Mouse (Mus musculus): ENCODE results near the gene Hdac5. TPM values are rescaled to one million over a fixed set of nuclear protein-coding genes. Genes with fewer than 3 reads are reported as not detected.
A peak's percentile ranks its signal among the peaks of the same experiment; 100 is the strongest.
"Not testable (repeated sequence)": the region's sequence is repeated elsewhere in the genome, so short reads cannot be mapped to it uniquely, and the experiment has no call there.

Gene Hdac5
- total RNA-seq, 2 experiments from 2014 or later: 106 to 139 TPM

DNA sequence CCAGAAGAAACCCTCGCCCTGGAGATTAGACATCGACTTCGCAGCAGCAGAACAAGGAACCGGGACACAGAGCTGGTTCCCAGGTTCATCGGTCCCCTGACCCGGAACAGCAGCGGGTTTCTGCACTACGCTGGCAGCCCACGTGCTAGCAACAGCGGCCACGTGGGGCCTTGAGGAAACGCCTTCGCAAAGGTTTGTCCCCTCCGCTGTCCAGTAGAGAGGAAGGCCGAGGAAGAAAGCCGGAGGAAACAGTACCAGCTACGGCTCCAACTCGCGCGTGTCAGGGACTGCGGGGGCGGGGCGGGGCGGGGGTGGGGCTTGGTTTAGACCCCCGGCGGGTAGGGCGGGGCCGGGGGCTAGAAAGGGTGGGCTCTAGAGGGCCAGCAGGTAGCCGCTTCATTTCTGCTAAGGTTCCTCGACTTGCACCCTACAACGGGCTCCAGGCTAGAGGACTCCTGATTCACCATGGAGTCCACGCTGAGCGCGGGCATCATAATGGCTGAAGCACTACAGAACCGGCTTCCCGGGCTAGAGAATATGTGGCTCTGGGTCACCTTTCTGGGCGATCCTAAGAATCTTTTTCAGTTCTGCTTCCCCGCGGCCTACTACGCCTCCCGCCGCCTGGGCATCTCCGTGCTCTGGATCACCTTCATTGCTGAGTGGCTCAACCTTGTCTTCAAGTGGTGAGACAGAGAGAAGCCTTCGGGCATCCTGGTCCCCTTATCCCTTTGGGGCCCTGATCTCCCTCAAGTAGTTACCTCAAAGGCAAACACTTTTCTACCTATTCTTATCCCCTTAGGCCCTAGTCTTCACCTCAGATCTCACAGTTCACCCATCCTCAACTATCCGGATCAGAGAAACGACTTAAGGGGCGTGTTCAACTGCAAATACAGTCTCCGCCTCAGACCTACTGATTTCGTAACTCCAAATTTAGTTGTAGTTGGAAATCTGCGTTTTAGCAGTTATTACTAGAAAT lies 40.2 kb downstream of the Hdac5 start, which contains the start of gene G6pc3:
TSS of gene G6pc3 (plus strand) at position 160 of the 976 bp plus-strand sequence.
- peak; percentile 92 to 95 for DNase-seq
- intact Hi-C loops (cut with DNase I): no loop called here

GRCm38 (mm10) chr11:102188980-102189379 lies 41.0 kb downstream of the Hdac5 start:
- intact Hi-C loops (cut with DNase I): no loop called here
- no peak for DNase-seq

DNA sequence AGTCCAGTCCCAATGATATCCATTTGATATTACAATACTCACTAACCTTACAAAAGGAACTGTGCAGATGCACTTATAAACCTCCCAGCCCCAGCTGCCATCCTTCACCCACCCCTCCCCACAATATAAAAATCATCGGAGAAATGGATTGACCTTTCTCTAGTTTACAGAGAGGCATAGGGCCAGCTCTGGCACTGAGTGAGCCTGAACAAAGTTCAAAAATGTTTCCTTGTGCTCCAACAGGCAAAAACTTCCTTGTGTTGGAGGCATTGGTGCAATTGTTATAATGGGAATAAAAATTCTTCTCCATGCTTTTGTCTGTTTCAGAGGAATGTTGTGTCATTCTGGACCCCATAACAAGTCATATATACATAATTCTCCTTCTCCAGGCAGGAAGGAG lies 43.7 kb downstream of the Hdac5 start:
- intact Hi-C loops (cut with DNase I): no loop called here
- no peak for DNase-seq

- intact Hi-C loops (cut with DNase I): loop anchor here (2.0 kb wide), 1 partner anchor 39 kb away; no protein-coding TSS in a partner anchor
- DNase-seq: no peak
Measured at GRCm38 (mm10) chr11:102185677-102186076, 44.3 kb downstream of the Hdac5 start.

- peak; percentile 96 to 98 for DNase-seq
- intact Hi-C loops (cut with DNase I): loop anchor here (2.0 kb wide), 1 partner anchor 40 kb away; no protein-coding TSS in a partner anchor
Measured at GRCm38 (mm10) chr11:102184646-102185495, 45.1 kb downstream of the Hdac5 start, which contains the start of gene Lsm12. TSS of gene Lsm12 (minus strand) at chr11:102185296.

- intact Hi-C loops (cut with DNase I): loop anchor here (2.0 kb wide), 1 partner anchor 41 kb away; no protein-coding TSS in a partner anchor
- DNase-seq: no peak
Measured at GRCm38 (mm10) chr11:102184253-102184645, 45.7 kb downstream of the Hdac5 start.

GRCm38 (mm10) chr11:102179836-102180235 lies 50.1 kb downstream of the Hdac5 start:
- intact Hi-C loops (cut with DNase I): no loop called here
- DNase-seq: no peak

DNA sequence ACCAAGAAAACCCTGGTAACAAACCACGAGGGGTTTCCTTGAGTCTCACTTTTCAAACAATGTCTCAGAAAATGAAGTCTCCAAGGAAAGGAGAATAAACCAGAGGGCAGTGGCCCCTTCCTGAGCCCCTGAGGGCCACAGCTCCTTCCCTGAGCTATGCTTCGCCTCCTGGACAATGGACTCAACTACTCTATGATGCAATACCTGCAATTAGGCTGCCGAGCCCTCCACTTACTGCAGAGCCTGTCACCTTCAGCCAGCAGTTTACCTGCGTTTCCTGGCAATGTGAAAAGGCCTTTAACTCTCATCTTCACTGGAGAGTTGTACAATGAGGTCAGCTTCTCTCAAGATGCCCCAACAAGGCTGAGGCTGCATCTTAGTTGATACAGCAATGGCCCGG lies 61.3 kb downstream of the Hdac5 start:
- intact Hi-C loops (cut with DNase I): no loop called here

DNA sequence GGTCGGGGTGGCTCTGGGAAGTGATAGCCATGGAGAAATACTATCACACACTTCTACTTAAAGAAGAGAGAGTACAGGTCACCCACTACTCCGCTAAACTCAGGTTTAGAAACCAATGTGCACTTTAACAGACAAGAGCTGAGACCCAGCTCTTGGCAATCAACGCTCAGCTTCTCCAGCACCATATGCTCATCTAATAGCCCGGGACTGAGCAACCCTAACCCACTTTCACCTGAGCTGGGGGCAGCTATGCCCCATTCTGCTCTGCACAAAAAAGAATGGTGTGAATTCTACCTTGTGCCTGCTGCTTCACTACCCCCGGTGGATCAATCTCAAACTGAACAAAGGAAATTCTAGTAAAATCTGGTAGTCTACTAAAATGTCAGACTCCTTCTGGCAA lies 62.4 kb downstream of the Hdac5 start:
- intact Hi-C loops (cut with DNase I): no loop called here
- DNase-seq: no peak

More for the DNA sequence above, 61.3 kb downstream of the Hdac5 start:
- no peak for DNase-seq

DNA sequence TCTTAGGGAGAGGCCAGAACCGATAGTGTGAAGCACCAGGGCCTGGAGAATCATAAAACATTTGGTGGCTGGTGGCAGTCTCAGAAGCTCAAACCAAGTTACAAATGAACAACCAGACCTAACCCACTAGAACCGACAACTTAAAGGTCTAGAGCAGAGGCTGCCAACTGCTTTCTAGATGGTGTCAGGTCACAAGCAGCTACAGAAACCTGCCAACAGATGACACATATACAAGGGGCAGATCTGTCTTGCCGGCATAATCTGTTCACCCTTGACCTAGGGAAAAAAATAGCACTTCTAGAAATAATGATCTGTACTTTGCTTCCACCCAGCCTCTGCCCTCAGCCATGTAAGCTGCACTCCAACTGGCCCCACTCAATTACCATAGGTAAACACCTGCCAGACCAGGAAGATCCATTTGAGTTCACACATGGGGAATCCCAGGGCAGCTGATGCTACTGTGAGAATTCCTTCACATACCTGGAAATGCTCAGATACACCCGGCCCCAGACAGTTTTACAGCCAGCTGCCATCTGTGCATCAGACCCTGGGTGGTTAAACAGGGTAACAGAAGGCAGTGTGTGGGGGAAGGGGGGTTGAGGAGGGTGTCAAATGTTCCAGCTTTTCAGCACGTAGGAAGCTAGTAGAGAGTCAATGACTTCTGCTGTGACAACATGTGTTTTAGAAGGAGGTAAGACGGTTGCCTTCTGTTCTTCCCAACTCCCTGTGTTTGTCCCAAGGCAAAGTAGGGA lies 63.8 kb downstream of the Hdac5 start:
- DNase-seq: no peak
- intact Hi-C loops (cut with DNase I): no loop called here

GRCm38 (mm10) chr11:102159781-102160180 lies 70.2 kb downstream of the Hdac5 start:
- no peak for DNase-seq
- intact Hi-C loops (cut with DNase I): loop anchor here (5.0 kb wide), 1 partner anchor 108 kb away; the partner anchor contains the start of gene Asb16

GRCm38 (mm10) chr11:102158024-102158423 lies 71.9 kb downstream of the Hdac5 start:
- not testable (repeated sequence) for DNase-seq
- intact Hi-C loops (cut with DNase I): loop anchor here (5.0 kb wide), 1 partner anchor 109 kb away; the partner anchor contains the start of gene Asb16

GRCm38 (mm10) chr11:102156786-102157089 lies 73.2 kb downstream of the Hdac5 start:
- no peak for DNase-seq
- intact Hi-C loops (cut with DNase I): loop anchor here (2.0 to 5.0 kb wide), 2 partner anchors 66 to 111 kb away; partner anchors contain the start of gene Asb16

- intact Hi-C loops (cut with DNase I): loop anchor here (2.0 to 5.0 kb wide), 2 partner anchors 67 to 111 kb away; partner anchors contain the start of gene Asb16
- peak; percentile 94 to 97 for DNase-seq
Measured at GRCm38 (mm10) chr11:102156039-102156785, 73.8 kb downstream of the Hdac5 start, which contains the start of gene Tmem101. TSS of gene Tmem101 (minus strand) at chr11:102156404.

GRCm38 (mm10) chr11:102147213-102147989 lies 82.6 kb downstream of the Hdac5 start:
- no peak for DNase-seq
- intact Hi-C loops (cut with DNase I): no loop called here

DNA sequence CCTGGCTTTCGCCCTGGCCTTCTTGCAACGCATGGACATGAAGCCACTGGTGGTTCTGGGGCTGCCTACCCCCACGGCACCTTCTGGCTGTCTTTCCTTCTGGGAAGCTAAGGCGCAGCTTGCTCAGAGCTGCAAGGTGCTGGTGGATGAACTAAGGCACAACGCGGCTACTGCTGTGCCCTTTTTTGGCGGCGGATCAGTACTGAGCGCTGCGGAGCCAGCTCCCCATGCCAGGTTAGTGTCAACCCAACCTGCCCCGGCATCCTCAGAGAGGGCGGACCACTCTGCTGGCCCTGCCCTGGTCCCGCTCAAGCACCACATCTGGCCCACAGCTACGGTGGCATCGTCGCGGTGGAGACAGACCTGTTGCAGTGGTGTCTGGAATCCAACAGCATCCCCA lies 83.4 kb downstream of the Hdac5 start:
- intact Hi-C loops (cut with DNase I): no loop called here
- no peak for DNase-seq

DNA sequence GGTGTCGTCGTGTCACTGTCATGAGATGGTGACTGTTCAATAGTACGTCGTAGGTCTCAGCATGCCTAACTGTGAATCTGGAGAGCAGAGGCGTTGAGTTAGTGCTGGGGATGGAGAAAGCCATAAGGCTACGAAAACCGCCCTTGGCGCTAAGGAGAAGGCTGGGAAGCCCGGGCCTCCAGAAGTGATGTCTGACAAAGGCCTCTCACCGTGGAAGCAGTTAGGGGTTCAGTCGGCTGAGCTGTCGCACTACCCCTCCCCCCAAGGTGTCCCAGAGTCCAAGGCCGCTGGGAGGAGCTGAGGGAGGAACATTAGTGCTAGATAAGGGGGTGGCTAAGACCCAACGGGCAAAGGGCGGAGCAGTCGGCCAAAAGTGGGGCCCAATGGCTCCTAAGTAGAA lies 84.0 kb downstream of the Hdac5 start:
- intact Hi-C loops (cut with DNase I): no loop called here
- no peak for DNase-seq

DNA sequence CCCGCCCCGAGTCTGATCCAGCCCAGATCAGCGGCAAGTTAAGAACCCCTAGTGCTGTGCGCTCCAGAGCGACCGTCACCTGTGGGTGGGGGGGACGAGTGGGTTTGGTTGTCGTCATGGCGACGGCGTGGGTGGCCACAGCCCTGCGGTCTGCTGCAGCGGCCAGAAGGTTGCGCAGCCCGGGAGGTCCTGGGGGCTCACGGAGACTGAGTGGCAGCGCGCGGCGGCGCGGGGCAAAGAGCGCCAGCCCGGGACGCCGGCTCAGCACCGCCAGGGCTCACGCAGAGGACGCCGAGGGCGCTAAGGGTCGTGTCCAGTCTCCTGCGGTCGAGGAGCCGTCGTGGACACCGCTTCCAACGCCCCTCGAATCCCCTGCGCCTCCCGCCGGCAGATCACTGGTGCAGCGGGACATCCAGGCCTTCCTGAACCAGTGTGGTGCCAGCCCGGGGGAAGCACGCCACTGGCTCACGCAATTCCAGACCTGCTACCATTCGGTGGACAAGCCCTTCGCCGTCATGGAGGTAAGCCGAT lies 84.4 kb downstream of the Hdac5 start, which contains the start of gene Nags:
TSS of gene Nags (plus strand) at position 43 of the 531 bp plus-strand sequence.
- no peak for DNase-seq
- intact Hi-C loops (cut with DNase I): no loop called here
